Mouse (Mus musculus) embryo, embryonic 10.5 days (tissue): ENCODE measurements around the gene Atp5s.

ENCODE experiments used
- DNase-seq: peaks from one replicate; pipeline ENCODE4 v3.0.0-alpha.2; 2015; ENCODE audit warnings: low spot score

Gene Atp5s

GRCm38 (mm10) chr12:69724711-69725460 is at the start of gene Atp5s, which contains the start of gene L2hgdh:
TSS of gene Atp5s (plus strand) at chr12:69724950.
TSS of gene L2hgdh (minus strand) at chr12:69724873.
- peak; percentile 99 for DNase-seq

DNA sequence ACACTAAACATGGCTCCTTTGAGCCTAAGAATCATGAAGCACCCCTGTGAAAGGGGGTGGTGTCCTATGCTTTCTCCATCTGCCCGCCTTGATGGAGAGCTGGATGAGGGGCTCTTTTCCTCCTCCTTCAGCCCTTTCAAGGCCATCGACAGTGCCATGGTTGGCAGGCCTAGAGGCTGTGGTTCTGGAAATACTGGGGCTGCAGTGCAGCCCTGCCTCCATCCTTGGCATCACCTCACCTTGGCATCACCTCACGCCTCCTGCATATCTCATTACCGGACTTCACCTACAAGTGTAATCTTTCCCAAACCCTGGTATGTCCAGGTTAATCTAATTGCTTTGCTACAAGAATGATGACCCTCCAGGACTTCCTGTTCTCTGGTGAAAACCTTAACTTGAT is 48.6 kb upstream of the Atp5s start:
- DNase-seq = no peak

GRCm38 (mm10) chr12:69680635-69681565 is 43.9 kb upstream of the Atp5s start:
- peak; percentile 70 for DNase-seq

GRCm38 (mm10) chr12:69681566-69682061 is 43.1 kb upstream of the Atp5s start, which contains the start of gene Sos2:
TSS of gene Sos2 (minus strand) at chr12:69681852.
- DNase-seq = peak; percentile 66

- DNase-seq = peak; percentile 89
These were observed 42.5 kb upstream of the Atp5s start for GRCm38 (mm10) chr12:69682065-69682787.

- DNase-seq = peak; percentile 45
These were observed 41.8 kb upstream of the Atp5s start for GRCm38 (mm10) chr12:69682788-69683419.

- no peak for DNase-seq
These were observed 41.2 kb upstream of the Atp5s start for GRCm38 (mm10) chr12:69683537-69683936.

DNA sequence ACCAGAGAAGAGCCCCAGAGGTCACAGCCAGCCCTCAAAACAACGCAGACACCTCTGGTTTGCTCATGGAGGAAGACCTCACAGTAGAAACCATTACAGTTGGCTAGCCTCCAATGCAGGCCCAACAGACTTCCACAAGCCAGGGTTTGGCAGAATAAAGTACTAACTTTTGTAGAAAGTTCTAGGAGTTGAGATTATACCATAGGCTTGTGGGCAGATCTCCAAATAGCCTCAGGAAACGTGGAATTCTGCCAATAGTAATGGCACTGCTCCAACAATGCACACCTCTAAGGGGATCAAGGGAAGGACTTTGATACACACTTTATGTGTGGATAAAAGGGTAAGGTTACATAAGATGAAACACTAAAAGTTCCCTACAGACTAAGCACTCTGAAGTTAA is 36.4 kb upstream of the Atp5s start:
- DNase-seq = no peak

DNA sequence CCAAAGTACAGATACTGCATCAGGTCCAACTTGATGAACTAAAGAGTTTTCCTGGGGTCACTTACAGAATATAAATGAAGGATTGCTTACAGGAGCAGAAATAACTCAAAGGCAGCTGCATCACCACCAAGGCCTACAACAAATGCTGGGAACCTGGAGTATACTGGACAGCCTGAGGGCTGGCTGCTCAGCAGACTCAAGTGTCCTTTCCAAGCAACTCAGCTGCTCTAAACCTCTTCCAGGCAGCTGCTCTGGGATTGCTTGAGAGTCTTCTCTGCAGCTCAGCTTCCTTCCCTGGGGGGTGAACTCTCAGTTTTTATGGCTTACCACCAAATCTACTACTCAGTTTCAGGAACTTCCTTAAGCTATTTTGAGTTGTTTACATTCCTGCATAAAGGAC is 35.7 kb upstream of the Atp5s start:
- no peak for DNase-seq

GRCm38 (mm10) chr12:69690714-69691113 is 34.0 kb upstream of the Atp5s start:
- DNase-seq = no peak

DNA sequence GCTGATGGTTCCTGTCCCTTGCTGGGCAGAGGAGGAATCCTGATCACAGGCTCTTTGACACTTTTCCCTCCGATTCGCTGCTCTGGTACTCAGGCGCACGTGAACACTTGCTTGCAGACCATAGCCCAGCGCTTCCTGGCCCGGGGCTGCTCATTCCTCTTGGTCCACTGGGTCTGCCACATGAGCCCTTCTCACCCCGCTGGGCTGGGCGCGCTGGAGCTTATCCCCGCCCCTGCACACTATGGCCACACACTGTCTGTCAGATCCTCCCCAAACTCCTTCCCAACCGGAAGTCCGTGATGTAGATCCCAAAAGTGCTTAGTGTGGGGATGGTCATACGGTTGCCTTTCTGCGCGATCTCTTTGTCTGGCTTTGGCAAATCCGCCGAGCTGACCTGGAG is 31.3 kb upstream of the Atp5s start:
- no peak for DNase-seq

DNA sequence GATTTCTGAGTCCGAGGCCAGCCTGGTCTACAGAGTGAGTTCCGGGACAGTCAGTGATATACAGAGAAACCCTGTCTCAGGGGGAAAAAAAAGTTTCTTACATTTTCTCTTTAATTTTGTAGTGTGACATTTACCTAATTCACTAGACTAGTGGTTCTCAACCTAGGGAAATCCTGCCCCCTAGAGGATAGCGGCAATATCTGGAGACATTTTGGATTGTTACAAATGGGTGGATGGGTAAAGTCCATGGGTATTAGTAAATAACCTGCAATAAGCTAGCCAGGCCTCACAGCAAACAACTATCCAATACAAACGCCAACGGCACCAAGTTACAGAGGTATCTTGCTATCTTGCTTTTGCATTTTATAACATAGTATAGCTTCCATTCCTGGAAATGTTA is 28.0 kb upstream of the Atp5s start:
- peak; percentile 72 for DNase-seq

DNA sequence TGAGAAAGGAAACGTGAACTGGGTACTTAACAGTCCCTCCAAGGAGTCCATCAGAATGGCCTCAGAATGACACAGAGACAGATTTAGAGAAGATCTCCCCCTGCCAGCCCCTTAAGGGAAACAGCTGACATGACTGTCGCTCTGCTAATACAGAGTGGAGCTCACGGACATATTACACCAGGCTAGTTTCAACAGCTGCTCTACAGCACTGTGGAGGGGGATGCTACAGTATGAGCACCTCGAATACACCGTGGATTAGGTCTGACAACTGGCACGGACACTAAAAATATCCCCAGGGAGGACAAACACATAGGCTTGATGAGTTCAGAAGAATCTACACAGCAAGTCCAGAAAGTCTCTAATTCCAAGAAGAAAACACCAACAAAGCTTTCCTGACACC is 26.4 kb upstream of the Atp5s start:
- DNase-seq = no peak

DNA sequence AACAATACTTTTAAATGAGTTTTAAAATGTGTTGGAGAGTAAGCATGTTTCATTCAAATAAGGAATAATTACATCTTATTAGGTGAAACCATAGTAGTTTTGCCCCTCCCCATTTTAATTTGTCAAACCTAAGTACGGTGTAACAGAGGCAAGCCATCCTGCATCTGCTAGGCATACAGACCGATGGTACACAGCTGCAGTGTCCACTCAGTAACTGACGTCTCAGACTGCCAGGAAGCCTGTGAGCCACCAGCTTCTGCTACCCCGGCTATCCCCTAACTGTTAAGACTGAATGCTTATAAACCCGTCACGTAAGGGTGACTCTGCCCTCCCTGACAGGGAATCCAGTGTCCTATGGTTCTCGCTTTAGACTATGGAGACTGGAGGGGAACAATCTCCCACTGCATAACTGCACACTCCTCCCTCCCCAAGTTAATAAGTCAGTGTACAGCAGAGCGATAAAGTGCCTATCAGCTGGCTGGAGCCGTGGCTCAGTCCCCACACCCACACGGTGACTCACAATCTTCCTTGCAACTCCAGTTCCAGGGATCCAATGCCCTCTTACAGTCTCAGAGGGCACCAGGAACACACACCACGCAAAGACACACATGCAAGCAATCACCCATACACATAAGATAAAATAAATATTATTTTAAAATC is 19.8 kb upstream of the Atp5s start:
- no peak for DNase-seq

GRCm38 (mm10) chr12:69713628-69714027 is 11.1 kb upstream of the Atp5s start:
- DNase-seq = no peak

DNA sequence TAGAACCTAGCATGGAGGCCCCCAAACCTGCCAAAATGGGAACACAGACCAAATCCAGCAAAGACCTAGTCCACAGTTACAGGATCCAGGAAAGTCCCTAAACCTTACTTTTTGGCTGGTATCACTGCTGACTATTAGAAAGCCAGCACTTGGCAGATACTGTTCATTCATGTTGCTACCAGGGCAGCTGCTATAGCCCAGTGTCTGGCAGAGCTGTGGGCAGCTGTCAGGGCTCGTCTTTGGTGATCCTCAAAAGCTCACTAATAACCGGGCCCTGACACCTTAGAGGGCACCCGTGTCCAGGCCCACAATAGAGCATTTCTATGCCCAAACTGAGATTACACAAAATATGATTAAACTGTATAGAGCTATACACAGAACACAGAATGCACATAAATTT is 1.9 kb upstream of the Atp5s start:
- DNase-seq = no peak

- DNase-seq = no peak
These were observed 1.4 kb upstream of the Atp5s start for GRCm38 (mm10) chr12:69723376-69723775.

DNA sequence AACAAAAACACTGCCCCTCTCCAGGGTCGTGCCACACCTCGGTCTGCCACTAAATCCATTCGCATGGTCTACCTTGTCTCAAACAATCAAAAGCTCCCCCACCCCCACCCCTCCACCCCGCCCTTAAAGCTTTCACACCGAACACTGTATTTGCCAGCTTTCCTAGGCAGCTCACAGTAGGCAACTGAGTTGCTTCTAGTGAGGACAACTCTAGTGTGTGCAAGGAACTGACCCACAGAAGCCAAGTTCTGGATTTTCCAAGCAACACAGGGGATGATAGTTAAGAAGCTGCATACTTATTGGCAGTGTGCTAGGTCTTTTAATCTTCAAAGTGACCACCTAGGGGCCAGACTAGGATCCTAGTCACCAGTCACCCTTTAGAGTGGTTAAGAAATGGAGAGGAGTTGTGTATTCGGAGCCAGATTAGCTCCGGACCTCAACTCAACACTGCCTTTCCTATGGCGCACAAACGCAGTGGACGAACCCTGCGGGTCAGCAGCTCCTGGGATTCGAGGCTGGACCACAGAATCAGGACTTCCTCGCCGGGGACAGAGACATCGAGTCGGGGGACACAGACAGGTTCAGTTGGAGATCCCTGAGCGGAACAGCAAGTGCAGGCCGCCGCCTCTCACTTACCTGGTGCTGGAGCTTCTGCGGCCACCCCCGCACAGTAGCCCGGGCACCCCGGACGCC is 586 bp upstream of the Atp5s start:
- no peak for DNase-seq

DNA sequence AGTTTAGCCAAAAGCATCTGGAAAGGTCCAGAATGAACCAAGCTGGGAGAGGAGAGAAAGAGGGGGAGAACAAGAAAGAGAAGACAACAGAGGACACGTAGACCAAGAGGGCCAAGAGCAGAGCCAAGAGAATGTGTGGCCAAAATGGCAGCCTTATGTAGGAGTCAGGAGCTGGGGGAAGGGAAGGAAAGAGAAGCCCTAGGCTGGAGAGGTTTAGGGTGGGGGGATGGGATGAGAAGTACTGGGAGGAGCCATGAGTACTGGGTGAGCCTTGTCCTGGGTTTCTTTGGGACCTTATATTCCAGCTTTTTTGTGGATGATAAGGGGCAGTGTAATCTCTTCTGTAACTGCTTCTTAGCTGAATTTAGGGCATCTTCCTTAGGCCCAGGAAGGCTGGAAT is 4.5 kb downstream of the Atp5s start:
- no peak for DNase-seq

DNA sequence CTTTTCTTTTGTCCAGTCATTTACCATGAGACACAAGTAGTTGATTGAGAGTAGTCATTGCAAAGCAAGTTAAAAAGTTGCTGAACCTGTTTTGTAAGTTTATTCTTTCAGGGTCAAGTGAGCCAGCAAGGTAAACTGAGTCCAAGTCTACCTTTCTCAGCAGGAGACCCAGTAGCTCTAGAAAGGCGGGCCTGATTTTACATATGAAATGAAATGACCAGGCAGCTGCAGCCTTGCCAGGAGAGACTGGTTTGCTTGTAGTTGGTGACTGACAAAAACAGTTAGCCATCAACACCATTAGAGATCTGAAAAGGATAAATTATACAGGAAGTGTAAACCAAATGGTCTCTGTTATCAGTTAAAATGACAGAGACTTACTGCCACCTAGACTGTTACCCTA is 5.6 kb downstream of the Atp5s start:
- DNase-seq = no peak

GRCm38 (mm10) chr12:69732221-69732620 is 7.5 kb downstream of the Atp5s start:
- no peak for DNase-seq
